Mouse (Mus musculus) hindbrain, postnatal 0 days (tissue): ENCODE data around the gene Tmx4. TPM values are rescaled to one million over a fixed set of nuclear protein-coding genes. Genes with fewer than 3 reads are reported as not detected.

Source experiments
- ATAC-seq: fragments of 200-750 bp; cut with Nextera tagmentation; 2 replicates; pipeline ENCODE4 v1.8.0; 2017; ENCODE audit warnings: mild to moderate bottlenecking, moderate TSS enrichment, moderate library complexity
- DNase-seq: peaks from one replicate; pipeline ENCODE4 v3.0.0-alpha.2; 2015; ENCODE audit warnings: low spot score
- H3K27ac ChIP-seq: fragments of 300-500 bp; sonication (generic); 2 replicates; pipeline ENCODE4 v1.5.1; 2014; ENCODE audit warnings: mild to moderate bottlenecking
- H3K27me3 ChIP-seq: fragments of 300-500 bp; sonication (generic); 2 replicates; pipeline ENCODE4 v1.6.1; 2014; ENCODE audit warnings: low read length, mixed read lengths; ENCODE audit not compliant: insufficient read depth
- H3K36me3 ChIP-seq: fragments of 300-500 bp; sonication (generic); 2 replicates; pipeline ENCODE4 v1.6.1; 2014; ENCODE audit warnings: low read length, mixed read lengths; ENCODE audit not compliant: insufficient read depth
- H3K4me1 ChIP-seq: fragments of 300-500 bp; sonication (generic); 2 replicates; pipeline ENCODE4 v1.6.1; 2014; ENCODE audit warnings: antibody characterized with exemption, low read length, mixed read lengths; ENCODE audit not compliant: insufficient read depth
- H3K4me2 ChIP-seq: fragments of 300-500 bp; sonication (generic); 2 replicates; pipeline ENCODE4 v1.6.1; 2014; ENCODE audit warnings: low read depth, mild to moderate bottlenecking, low read length, moderate library complexity, mixed read lengths
- H3K4me3 ChIP-seq: fragments of 300-500 bp; sonication (generic); 2 replicates; pipeline ENCODE4 v1.5.1; 2014; ENCODE audit warnings: low read length
- H3K9ac ChIP-seq: fragments of 300-500 bp; sonication (generic); replicated peaks from 2 replicates; pipeline ENCODE4 v1.6.1; 2014; ENCODE audit warnings: mild to moderate bottlenecking, low read length, moderate library complexity, mixed read lengths
- H3K9me3 ChIP-seq: fragments of 300-500 bp; sonication (generic); 2 replicates; pipeline ENCODE4 v1.6.1; 2016; ENCODE audit warnings: low read length, mixed read lengths
- CTCF ChIP-seq: IDR thresholded peaks from 2 replicates; pipeline ENCODE4 v1.5.1; 2016; ENCODE audit warnings: antibody characterized with exemption, control low read depth, low read depth
- WGBS: fragments of 180-500 bp; shearing (Covaris S2); extraction: QIAGEN DNeasy Blood & Tissue Kit; methylation state at CpG from one replicate; pipeline ENCODE4 v1.1.7; 2014; 5-methylcytosine and 5-hydroxymethylcytosine counted together
- polyA plus RNA-seq: library from polyadenylated mRNA; unstranded; fragments of >200 nt; fragmentation: Nextera tagmentation; extraction: Ambion mirVana; gene quantifications from 2 replicates; pipeline ENCODE4 v1.2.1, GENCODE M21; 2015
- total RNA-seq: library from RNA; depleted of rRNA; stranded (reverse); fragments of >200 nt; gene quantifications from 2 replicates; pipeline ENCODE4 v1.2.3, GENCODE M21; 2014; rRNA removed

Tmx4 gene
- total and polyA plus RNA-seq, 2 experiments from 2014 or later, result 81.3 to 123 TPM

DNA sequence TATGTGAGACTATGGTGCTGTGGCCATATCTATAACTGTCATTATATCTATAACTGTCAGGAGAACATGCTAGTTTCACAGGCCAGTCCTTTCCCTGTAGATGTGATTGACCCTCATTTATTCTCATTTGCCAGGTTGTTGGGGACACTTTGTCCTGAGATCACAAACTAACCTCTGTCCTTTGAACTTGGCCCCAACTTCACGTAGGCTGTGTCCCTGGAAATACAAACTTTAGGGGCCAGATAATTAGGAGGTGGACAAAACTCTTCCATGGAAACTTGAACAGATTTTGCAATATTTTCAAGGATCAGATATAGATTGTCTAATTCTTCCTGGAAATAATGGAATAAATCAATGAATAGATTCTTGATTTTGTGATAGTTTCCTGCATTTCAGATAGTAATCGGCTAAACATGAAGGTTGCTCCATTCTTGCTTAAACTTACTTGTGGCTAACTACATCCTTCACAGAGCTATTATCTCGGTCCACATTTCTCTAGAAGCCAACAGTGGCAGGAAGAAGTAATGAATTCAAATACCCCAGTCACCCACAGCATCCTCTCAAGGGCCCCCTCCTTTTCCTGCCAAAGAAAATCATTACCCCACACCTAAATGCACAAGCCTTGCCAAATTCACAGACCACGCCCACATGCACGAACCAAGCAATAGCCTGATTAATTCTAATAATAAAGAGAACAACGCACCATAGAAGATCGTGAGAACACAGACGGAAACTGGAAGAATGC, 99.5 kb downstream of the Tmx4 start:
- no peak overlapping the region for H3K4me3 ChIP-seq
- no peaks in the 10 kb centered on the region for H3K9me3 ChIP-seq
- no peaks in the 10 kb centered on the region for H3K4me1 ChIP-seq
- no peak for TF ChIP-seq CTCF
- H3K36me3 ChIP-seq, result no peaks in the 10 kb centered on the region
- H3K9ac ChIP-seq, result no peak overlapping the region
- DNase-seq, result no peak
- no peak overlapping the region for H3K27ac ChIP-seq
- H3K4me2 ChIP-seq, result no peak overlapping the region
- 67% methylated on average over 8 of the region's 8 CpGs for WGBS
- no peaks in the 10 kb centered on the region for H3K27me3 ChIP-seq
- no peak for ATAC-seq

Other genes with a start within 250 kb of the Tmx4 start
- 0.25 TPM in 1 of 2 replicates, not detected in the other for gene Hao1, start 89.8 kb downstream of the Tmx4 start, total RNA-seq
- 0.09 and 0.30 TPM in 2 replicates for gene Hao1, start 89.8 kb downstream of the Tmx4 start, polyA plus RNA-seq
- 46.8 and 48.8 TPM in 2 replicates for gene Plcb1, start 141.9 kb upstream of the Tmx4 start, total RNA-seq
- gene Plcb1, start 141.9 kb upstream of the Tmx4 start, polyA plus RNA-seq, result 47.4 and 51.5 TPM in 2 replicates